Mouse (Mus musculus): ENCODE data around the gene Olfr809.

Gene Olfr809

DNA sequence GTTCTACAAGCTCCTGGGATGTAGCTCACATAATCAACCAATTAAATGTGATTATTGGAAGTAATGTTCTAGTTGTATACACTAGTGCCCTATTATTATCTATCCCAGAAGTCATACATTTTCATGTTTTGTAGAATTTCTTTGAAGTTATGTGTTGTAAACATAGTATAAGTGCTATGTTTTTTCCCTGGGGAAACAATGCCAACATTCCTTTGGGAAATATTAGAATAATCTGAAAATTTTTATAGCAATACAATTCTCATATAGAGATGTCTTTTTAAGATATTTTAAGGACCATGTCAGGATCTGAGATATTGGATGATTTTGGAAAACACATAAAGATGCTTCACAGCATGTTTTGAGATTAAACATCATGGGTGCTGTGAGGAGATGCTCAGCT lies at the start of gene Olfr809:
Gene Olfr809 (plus strand): TSS at position 301 of the 400 bp plus-strand sequence.
- no peak for DNase-seq

DNA sequence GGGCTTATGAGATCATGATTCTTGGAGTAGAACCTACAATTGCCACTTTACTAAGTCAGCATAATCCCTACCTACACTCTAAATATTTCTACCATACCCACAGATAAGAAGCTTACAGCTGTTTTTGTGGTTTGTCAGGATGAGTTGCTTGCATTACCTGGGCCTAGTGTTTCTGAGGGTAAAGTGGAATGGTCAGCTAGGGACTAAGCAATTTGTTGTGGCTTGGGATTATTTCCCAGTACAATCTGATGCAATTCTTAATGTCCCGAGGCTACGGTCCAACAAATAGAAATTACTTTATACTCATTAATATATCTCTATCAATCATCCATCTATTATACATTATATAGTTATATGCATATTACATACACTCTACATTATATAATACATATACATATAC lies 45.2 kb upstream of the Olfr809 start, which contains the start of gene Olfr805:
Gene Olfr805 (minus strand): TSS at position 101 of the 400 bp plus-strand sequence.
- no peak for DNase-seq

DNA sequence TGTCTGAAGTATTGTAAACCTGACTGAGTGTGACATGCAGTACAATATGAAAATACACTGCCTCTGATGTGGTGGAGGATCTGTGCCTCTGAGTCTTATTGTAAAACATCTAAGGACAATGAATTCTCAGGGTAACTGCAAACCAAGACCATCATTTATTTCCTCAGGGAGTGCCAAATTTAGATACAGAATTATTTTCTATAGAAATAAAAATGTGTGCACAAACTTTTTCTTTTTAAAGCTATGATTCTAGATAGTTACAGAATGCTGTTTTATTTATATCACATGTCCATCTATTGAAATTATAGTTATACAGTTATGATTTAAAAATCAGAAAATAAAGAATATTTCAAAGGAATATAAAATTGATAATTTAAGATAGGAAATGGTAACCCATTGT lies 32.6 kb upstream of the Olfr809 start, which contains the start of gene Olfr806:
Gene Olfr806 (minus strand): TSS at position 101 of the 400 bp plus-strand sequence.
- no peak for DNase-seq

DNA sequence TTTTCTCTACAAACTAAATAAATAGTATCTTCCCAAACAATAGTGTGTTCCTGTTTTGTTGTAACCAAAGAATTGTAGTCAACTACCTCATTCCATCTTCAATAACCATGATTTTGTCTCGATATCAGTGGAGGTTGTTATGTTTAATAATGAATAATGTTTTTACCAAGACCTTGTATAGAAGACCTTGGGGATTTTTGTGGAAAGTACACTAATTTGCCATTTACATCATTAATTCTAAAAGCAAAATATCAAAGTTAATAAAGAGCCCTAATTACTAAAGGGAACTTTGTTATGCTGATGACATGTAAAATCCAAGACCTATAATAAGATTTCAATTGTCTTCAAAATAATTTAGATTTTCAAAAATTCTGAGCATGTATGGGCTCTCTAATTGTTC lies 16.7 kb upstream of the Olfr809 start, which contains the start of gene Olfr807:
Gene Olfr807 (minus strand): TSS at position 101 of the 400 bp plus-strand sequence.
- DNase-seq, result no peak

DNA sequence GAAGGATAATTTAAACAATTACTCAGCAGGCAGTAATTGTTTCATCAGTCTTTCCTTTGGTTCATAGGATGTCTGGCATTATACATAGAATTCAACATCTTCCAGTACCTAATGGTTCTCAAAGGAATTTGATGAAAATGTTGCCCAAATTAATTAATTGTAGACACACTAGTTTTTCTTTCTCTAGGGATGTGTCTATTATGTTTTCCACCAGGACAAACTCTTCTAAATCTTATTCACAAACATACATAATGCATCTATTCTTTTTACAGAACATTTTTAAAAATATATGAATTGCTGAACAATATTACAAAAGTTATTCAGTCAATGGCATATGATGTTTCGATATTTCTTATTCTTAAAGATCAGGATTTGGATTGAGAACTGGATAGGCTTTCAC lies 9.3 kb upstream of the Olfr809 start, which contains the start of gene Olfr808:
Gene Olfr808 (plus strand): TSS at position 301 of the 400 bp plus-strand sequence.
- DNase-seq, result no peak

DNA sequence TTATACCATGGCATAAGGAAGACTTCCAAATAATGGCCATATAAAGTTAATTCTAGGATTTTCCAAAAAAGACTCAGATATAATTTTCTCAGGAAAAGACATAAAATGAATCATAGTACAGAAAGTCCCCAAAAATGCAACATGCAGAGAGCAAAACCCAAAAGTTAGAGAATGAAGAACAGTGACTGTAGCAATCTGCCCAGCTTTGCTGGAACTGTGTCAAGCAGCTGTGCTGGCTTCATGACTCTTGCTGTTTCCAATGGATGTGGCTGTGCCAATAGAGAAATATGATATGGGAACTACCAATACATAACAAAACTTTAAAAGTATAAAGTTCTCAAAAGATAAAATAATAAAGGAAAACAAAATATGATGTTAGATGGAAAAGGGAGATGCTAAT lies 3.7 kb downstream of the Olfr809 start:
- no peak for DNase-seq

DNA sequence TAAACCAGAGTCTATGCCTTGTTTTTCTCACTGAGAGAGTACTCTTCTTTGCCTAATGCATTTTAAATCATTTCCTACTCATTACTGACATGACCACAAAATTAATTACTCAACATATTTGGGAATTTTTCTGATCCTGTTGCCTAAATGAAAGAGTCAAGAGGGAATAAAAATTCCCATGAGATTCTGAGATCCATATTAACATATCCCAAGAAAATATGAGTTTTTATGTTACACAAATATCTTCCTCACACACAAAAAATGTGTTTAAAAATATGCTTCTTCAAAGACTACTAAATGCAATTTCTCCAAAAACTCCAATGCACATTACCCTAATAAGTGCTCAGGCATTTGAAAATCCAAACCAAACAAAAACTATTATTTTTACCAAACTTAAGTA lies 20.4 kb downstream of the Olfr809 start, which contains the start of gene Olfr810:
Gene Olfr810 (minus strand): TSS at position 101 of the 400 bp plus-strand sequence.
- DNase-seq, result no peak

DNA sequence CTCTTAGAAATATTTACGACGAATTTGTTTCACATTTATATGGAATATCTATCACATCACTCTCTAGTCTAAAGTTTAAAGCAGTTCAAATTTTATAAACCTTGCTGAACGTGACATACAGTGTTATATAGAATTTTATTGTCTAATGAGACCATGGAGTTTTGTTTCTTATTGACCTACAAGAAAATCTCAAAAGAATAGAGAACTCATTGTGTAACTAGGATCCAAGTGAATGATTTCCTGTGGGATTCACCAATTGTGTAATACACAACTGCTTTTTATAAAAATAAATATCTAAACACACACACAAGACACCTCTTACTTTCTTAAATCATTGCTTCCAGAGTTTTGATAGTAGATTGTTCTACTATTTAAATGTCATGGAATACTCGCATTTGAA lies 29.9 kb downstream of the Olfr809 start, which contains the start of gene Olfr811:
Gene Olfr811 (minus strand): TSS at position 101 of the 400 bp plus-strand sequence.
- DNase-seq, result no peak

Measured in cerebellum, postnatal 14 days (tissue).